Mouse (Mus musculus) spleen, postnatal 10 days (tissue): Measurements from ENCODE around the gene Cd247.
A peak's percentile ranks its signal among the peaks of the same experiment; 100 is the strongest.

Experiments
- DNase-seq, 2 experiments: peaks; one replicate each; pipeline ENCODE4 v3.0.0; 2021 to 2022; ENCODE audit warnings: low spot score in 2 of 2

Cd247 gene

GRCm38 (mm10) chr1:165819147-165819546 lies 30.7 kb downstream of the Cd247 start:
- DNase-seq, result no peak

- no peak for DNase-seq
Measured at GRCm38 (mm10) chr1:165822031-165822430, 33.5 kb downstream of the Cd247 start.

DNA sequence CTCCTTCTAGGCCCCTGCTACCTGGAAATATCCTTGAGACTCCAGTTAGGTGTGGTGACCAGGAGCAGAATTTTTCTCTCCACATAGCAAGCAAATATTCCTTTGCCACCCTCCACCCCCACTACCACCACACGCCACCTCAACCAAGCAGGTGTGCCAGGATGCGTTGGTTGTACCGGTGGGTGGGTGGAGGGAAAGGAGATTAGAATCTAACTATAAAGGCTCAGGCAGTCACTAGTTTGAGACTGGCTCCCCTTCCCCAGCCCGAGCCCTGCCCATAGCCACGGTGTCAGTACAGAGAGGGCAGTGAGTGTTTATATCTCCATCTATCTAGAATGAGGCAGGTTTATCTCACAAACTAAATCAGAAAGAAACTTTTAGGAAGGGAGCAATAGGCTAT lies 39.7 kb downstream of the Cd247 start:
- no peak for DNase-seq

DNA sequence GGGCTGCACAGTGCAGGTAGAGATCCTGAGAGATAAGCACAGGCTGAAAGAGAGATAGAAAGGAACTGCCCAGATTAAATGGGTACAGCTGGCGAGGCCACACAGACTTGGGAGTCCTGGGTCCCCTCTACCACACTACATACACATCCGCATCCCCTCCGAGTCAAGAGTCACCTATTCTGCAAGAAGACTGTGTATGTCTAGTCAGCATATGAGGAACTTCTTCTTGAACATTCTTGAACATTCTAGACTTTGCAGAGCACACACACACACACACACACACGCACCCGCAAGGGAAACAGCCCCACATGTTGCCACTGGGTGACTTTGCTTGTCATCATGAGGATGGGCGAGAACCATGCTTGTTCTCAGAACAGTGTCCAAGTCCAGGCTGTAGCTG lies 40.1 kb downstream of the Cd247 start:
- no peak for DNase-seq

GRCm38 (mm10) chr1:165829890-165830289 lies 41.4 kb downstream of the Cd247 start:
- DNase-seq, result no peak

GRCm38 (mm10) chr1:165833244-165833643 lies 44.8 kb downstream of the Cd247 start:
- DNase-seq, result no peak

DNA sequence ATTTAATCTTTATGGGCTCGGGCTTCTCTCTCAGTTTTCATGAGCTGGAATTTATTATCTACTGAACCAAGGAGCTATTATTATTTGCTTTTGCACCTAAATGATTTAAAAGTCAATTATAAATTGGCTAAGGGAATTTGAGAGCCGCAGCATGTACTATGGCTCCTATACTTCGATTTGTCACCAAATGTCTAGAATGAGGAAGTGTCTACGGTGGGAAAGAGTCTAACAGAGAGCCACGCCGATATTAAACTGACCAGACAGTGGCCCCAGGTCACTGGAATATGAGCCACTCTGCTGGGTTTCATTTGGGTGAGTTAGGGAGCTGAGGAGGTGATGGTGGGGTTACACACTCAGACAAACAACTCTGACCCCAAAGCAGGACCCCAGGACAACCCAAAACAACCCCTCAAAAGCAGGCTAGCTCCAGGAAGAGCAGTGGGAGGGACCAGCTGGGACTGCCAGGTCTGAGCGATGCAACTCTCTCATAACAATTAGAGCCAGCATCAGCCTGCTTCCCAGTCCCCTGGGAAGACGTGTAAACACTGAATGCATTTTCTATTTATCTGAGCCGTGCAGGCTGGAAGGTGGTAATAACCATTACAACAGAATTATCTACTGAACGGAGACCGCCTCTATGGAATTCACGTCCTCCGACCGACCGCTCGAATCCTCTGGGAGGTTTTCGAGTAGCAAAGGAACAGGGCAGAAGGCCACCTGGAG lies 45.6 kb downstream of the Cd247 start:
- no peak for DNase-seq

DNA sequence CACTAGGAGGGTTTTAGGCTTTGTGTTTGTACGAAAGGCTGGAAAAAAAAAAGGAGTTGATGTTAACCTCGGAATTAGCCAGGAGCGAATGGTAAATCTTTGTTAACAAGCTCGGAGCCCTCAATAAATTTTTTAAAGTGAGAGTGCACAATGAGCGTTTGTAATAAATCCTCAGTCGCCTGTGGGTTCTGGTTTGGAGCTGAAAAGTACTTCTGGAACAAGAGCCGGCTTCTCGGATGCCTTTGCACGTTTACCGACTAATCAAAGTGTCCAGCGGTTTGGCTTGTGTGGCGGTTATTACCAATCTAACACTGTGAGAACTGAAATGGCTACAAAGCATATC lies 46.1 kb downstream of the Cd247 start:
- DNase-seq, result no peak

DNA sequence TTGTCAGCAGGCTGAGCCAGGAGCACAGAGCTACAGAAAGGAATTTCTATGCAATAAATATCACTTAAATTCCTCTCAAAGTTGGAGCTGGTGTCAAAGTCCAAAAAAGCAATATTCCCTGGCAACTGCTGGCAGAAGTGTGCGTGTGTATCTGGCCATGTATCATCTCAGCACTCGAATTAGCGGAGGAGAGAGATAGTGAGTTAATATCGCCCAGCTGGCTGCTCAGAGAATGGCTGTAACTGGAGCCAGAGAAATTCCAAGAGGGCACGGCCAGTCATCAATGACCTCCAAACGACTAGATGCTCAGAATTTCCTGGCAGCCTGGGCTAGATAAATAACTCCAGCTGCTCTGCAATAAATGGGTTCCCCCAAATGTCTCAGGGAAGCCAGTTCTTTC lies 48.0 kb downstream of the Cd247 start:
- DNase-seq, result no peak

DNA sequence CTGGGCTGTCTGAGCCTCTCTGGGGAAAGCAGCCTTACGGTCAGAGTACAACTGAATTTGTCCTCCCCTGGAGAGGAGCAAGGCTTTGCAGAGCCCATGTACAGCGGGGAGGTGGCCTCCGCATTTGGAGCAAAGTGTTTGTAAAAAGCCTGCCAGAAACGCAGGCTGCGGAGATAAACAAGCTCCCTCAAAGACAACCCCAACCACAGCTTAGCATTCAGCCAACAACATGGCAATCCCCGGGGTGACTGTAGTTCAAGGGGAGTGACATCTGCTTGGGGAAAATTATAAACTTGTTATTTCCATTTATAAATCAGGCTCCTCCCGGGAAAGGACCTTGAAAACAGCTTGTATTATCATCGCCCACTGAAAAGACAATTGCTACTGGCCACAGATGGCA lies 49.1 kb downstream of the Cd247 start:
- DNase-seq, result no peak

DNA sequence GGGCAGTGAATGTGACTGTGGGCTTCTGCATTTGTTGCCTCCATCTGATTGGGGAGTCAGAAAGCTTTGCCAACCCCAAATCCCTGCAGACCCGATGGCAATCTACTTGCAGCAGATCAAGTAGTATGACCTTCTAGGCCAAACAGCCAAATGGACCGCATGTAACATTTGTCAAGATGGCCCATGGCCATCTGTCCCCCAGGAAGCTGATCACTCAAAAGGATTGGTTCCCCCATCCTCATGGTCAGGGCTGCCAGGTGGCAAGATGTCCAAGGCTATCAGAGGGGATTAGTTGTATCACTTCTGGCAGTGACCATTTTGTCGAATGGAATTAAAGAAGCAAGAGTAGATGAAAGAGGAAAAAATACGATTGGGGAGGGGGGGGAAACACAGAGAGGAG lies 50.7 kb downstream of the Cd247 start:
- no peak for DNase-seq

DNA sequence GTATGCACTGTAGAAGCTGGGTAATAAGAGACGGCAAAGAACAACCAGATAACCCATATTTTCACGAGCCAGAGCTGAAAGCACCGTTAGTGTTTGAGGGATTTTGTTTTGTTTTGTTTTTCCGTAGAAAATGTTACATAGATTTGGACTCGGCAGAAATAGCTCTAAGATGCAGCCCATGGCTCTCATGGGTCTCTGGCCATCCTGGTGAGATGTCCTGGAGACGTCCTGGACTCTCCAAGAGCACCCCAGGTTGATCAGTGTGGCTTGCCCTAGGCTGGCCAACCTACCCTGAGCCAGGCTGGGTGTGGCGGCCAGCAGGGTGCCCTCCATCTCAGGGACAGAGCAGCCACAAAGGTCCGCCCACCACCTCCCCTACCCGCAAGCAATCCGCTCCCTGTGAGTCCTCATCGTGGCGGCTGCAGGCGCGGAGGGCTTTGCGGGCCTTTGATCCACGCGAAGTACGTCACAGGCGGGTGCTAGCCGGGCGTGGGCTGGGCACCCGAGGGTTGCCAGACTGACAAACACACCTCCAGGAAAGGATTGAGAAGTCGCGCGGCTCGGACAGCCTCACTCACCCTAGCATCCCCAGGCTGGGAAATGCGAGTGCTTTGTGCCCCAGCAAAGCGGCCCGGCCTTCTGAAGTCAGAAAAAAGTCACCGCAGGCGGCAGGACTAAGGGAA lies 52.2 kb downstream of the Cd247 start:
- DNase-seq, result no peak

- no peak for DNase-seq
Measured at GRCm38 (mm10) chr1:165842170-165842569, 53.7 kb downstream of the Cd247 start.

- no peak for DNase-seq
Measured at GRCm38 (mm10) chr1:165843586-165843985, 55.1 kb downstream of the Cd247 start.

DNA sequence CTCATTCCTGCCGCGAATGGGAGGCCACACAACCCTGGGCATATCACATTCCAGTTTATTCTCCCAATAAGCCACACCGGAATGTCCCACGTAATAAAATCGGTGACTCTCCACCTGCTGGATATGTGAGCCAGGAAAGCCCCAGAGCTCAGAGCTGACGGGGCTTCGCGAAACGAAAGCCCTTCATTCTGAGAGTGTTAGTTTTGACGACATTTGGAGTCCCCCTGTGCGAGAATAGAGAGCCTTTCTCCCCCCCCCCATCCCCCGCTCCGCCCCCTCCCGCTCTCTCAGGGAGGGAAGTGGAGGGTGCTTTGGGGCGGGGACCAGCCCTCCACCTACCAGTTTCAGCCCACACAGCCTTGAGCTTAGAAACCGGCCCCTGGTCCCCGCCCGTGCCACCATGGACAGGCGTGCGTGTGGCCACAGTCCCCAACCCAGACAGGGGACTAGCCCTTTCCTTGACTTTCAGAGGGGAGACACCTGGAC lies 56.0 kb downstream of the Cd247 start:
- DNase-seq, result peak in 1 of 2 experiments; percentile 53

GRCm38 (mm10) chr1:165844956-165845355 lies 56.5 kb downstream of the Cd247 start:
- DNase-seq, result peak in 1 of 2 experiments; percentile 57

DNA sequence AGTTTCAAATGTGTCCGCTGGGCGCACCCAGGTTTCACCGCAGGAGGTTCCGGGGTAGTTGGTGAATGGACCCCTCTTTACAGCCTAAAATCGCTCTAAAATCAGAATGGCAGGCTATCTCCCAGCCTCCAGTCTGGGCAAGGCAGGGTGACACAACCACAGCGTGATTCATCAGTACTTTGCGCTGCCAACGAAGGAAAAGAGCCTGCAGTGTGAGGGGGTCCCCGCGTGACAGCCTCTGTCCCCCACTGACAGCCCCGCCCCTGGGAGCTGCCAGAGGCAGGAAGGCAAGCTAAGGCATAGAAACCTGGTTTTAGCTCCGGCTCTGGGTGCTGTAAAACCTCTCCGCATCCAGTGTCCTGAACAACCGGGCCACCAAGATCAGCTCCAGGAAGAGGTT lies 56.9 kb downstream of the Cd247 start:
- DNase-seq, result peak in 1 of 2 experiments; percentile 41

DNA sequence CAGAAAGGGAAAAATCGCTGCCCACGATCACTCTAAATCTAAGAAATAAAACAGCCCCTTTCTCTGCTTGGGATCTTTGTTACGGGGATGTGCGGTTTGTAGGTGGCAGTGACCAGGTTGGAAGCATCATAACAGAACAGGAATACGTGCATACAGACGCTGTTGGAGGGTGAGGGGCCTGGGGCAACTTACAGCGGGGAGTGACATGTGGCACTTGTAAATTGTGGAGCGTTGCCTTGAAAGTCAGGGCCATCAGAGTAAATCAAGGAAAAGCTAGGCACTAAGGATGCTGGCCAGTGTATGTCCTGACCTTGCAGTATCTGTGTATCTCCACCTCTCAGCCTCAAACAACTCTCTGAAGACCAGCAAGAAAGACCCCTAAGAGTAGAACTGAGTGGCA lies 59.9 kb downstream of the Cd247 start:
- no peak for DNase-seq

- peak in 1 of 2 experiments; percentile 39 for DNase-seq
Measured at GRCm38 (mm10) chr1:165848881-165849280, 60.4 kb downstream of the Cd247 start.

DNA sequence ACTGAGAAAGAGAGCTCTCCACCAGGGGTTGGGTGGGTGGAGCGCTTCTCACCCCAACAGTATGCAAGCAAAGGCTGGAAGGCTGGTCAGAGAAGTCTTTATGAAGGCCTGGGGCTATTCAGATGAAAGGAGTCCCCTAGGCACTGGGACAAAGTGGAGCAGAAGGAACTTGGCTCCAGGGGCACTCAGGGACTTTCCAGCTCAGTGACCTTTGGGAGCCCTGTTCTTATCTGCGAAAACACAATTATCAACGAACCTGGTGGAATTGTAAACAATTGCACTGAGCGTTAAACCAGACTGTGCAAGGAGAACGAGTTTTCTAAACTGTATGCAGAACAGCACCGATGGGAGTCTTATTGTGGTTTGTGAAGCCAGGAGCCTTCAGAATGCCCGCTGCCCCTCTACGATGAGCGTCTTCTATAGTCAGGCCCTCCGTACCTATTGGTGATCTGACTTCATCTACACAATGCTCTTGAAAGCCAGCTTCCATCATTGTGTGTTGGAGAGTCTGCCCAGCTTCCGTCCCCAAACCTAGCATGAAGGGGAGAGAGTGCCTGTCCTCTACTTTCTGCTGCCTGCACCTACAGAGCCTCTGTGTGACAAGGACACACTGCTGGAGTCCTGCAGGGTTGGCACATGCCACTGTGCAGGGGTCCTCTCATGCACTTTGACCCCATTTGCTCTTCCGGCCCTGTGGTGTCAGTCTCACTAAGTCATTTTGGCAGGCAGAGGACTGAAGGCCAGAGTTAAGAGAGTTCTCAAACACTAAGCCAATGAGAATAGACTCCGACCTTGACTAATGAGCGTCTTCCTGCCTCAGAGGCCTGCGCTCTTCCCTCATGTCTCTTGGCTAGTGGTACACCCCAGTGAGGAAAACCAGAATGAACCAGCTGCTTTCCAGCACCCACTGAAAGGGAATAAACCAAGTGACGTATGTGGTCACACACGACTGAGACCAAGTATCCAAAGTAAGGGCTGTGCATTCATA lies 61.3 kb downstream of the Cd247 start:
- DNase-seq, result no peak

GRCm38 (mm10) chr1:165852131-165852530 lies 63.6 kb downstream of the Cd247 start:
- no peak for DNase-seq

GRCm38 (mm10) chr1:165853131-165853721 lies 64.7 kb downstream of the Cd247 start:
- DNase-seq, result no peak
